ENCODE assay signal across 12 mouse cellular contexts in genomic region chr2:148441421-148441820, GRCm38 (mm10). TPM values are rescaled to one million over a fixed set of nuclear protein-coding genes. Genes with fewer than 3 reads are reported as not detected.
DNase-seq lines count a peak whose midpoint lies in the region; ATAC-seq and TF ChIP-seq lines count a peak whose summit lies in the region.
"Had no signal": no experiment of that assay in that cellular context is flagged by ENCODE, and none has a peak within 500 bp of the region (broad histone marks: within the 10 kb centered on the region; RNA-seq: fewer than 3 reads in every experiment).

No protein-coding gene starts in this region.

- no peak overlapping the region for H3K9ac ChIP-seq in intestine, postnatal 0 days (ENCODE audit: low read depth, low read length)
- H3K9ac ChIP-seq in stomach, embryonic 16.5 days (ENCODE audit: low read length): peak overlapping the region; percentile 19; the same call in 1 of the 2 replicates
- H3K9ac ChIP-seq: forebrain, embryonic 13.5 days; hindbrain, embryonic 15.5 days had no signal

- no peak for TF ChIP-seq CTCF in kidney, adult 2 months (conservative IDR thresholded peaks at IDR 0.05; ENCODE audit: insufficient read depth, insufficient read length, low read depth, low read length)
- no peak for TF ChIP-seq CTCF in intestine, postnatal 0 days (IDR thresholded peaks at IDR 0.05; ENCODE audit: low read depth)

- peak overlapping the region; percentile 74 for H3K4me3 ChIP-seq in kidney, adult 2 months (ENCODE audit: insufficient read depth, low read depth, low read length)
- peak overlapping the region; percentile 18; the same call in 1 of the 2 replicates for H3K4me3 ChIP-seq in intestine, postnatal 0 days (ENCODE audit: low read depth, low read length)
- peak overlapping the region; percentile 31 for H3K4me3 ChIP-seq in stomach, embryonic 16.5 days (replicated peaks; ENCODE audit: low read length)
- H3K4me3 ChIP-seq: forebrain, embryonic 13.5 days; myocyte had no signal

- no peak for DNase-seq in kidney, adult 2 months
- DNase-seq in kidney, postnatal 10 days: no peak
- peak; percentile 3 for DNase-seq in thymus, postnatal 14 days
- DNase-seq in thymus, postnatal 0 days (ENCODE audit: low spot score): no peak
- no peak for DNase-seq in Muller cell, postnatal 12 days (ENCODE audit: inconsistent ontology term)
- no peak for DNase-seq in frontal cortex, postnatal 36 days (ENCODE audit: low spot score in 2 of 2)
- DNase-seq: right cerebral cortex, postnatal 25 days had no signal

- WGBS in kidney, adult 2 months: 71% methylated on average over 10 of the region's 10 CpGs
- WGBS in intestine, postnatal 0 days: 83% methylated on average over 10 of the region's 10 CpGs
- WGBS in stomach, embryonic 16.5 days: 75% methylated on average over 10 of the region's 10 CpGs

- H3K4me2 ChIP-seq in intestine, postnatal 0 days (replicated peaks; ENCODE audit: low read depth): 0 out of 2 replicates have a peak overlapping the region, but pooled peaks have one; percentile 9
- 0 out of 2 replicates have a peak overlapping the region, but pooled peaks have one; percentile 17 for H3K4me2 ChIP-seq in stomach, embryonic 16.5 days (ENCODE audit: low read depth, low read length)
- H3K4me2 ChIP-seq: forebrain, embryonic 13.5 days; hindbrain, embryonic 15.5 days had no signal

- peak overlapping the region; percentile 90 for H3K27ac ChIP-seq in kidney, adult 2 months (ENCODE audit: insufficient read depth, low read depth, low read length)
- no peak overlapping the region for H3K27ac ChIP-seq in intestine, postnatal 0 days (ENCODE audit: low read depth, low read length)
- H3K27ac ChIP-seq in stomach, embryonic 16.5 days (ENCODE audit: low read length): peak overlapping the region; percentile 2; the same call in 1 of the 2 replicates
- H3K27ac ChIP-seq: forebrain, embryonic 13.5 days; hindbrain, embryonic 15.5 days had no signal

- H3K9me3 ChIP-seq in intestine, postnatal 0 days (ENCODE audit: control insufficient read depth): no peaks in the 10 kb centered on the region
- H3K9me3 ChIP-seq in stomach, embryonic 16.5 days (replicated peaks; ENCODE audit: control insufficient read depth, low read length): no peaks in the 10 kb centered on the region
- H3K9me3 ChIP-seq: forebrain, embryonic 13.5 days; hindbrain, embryonic 15.5 days had no signal

- TF ChIP-seq POLR2A in kidney, adult 2 months (IDR thresholded peaks at IDR 0.05; ENCODE audit: low read depth, low read length): no peak

- H3K4me1 ChIP-seq in kidney, adult 2 months (ENCODE audit: control insufficient read depth, insufficient read depth, low read length): no peaks in the 10 kb centered on the region
- H3K4me1 ChIP-seq in intestine, postnatal 0 days (replicated peaks; ENCODE audit: control insufficient read depth, insufficient read depth, low read length): no peaks in the 10 kb centered on the region
- H3K4me1 ChIP-seq in stomach, embryonic 16.5 days (ENCODE audit: control insufficient read depth, insufficient read depth, low read length): no peaks in the 10 kb centered on the region
- H3K4me1 ChIP-seq: forebrain, embryonic 13.5 days; hindbrain, embryonic 15.5 days had no signal

- no peaks in the 10 kb centered on the region for H3K36me3 ChIP-seq in kidney, adult 2 months (ENCODE audit: control insufficient read depth, insufficient read depth, low read length)
- no peaks in the 10 kb centered on the region for H3K36me3 ChIP-seq in intestine, postnatal 0 days (ENCODE audit: control insufficient read depth, insufficient read depth)
- no peaks in the 10 kb centered on the region for H3K36me3 ChIP-seq in stomach, embryonic 16.5 days (ENCODE audit: control insufficient read depth, insufficient read depth, low read length)
- H3K36me3 ChIP-seq: hindbrain, embryonic 15.5 days had no signal

- no peaks in the 10 kb centered on the region for H3K27me3 ChIP-seq in kidney, adult 2 months (replicated peaks; ENCODE audit: control insufficient read depth, insufficient read depth, low read length)
- no peaks in the 10 kb centered on the region for H3K27me3 ChIP-seq in intestine, postnatal 0 days (replicated peaks; ENCODE audit: control insufficient read depth, insufficient read depth, low read length)
- no peaks in the 10 kb centered on the region for H3K27me3 ChIP-seq in stomach, embryonic 16.5 days (ENCODE audit: control insufficient read depth, insufficient read depth, low read length)
- H3K27me3 ChIP-seq: forebrain, embryonic 13.5 days; hindbrain, embryonic 15.5 days had no signal

- no peak for ATAC-seq in intestine, postnatal 0 days
- no peak for ATAC-seq in stomach, embryonic 16.5 days (ENCODE audit: insufficient read depth, low FRiP score)

RNA-seq across cellular contexts. Expression of gene Cd93, which starts 1.9 kb away (rescaled TPM):
- 8.6 and 10.3 TPM in 2 replicates for polyA plus RNA-seq in kidney, adult 2 months (2012; rRNA removed)
- polyA plus RNA-seq in thymus, postnatal 0 days (2015; fragmentation: Nextera tagmentation; extraction: Ambion mirVana): 4.0 and 4.1 TPM in 2 replicates
- polyA plus RNA-seq in intestine, postnatal 0 days (2015; fragmentation: Nextera tagmentation; extraction: Ambion mirVana): 4.8 and 5.0 TPM in 2 replicates
- 11.6 and 11.7 TPM in 2 replicates for polyA plus RNA-seq in stomach, embryonic 16.5 days (2015; fragmentation: Nextera tagmentation; extraction: Ambion mirVana)

RNA-seq across cellular contexts. Expression of gene Thbd, which starts 33.4 kb away (rescaled TPM):
- 28.4 and 30.6 TPM in 2 replicates for polyA plus RNA-seq in kidney, adult 2 months (2012; rRNA removed)
- 3.8 and 4.9 TPM in 2 replicates for polyA plus RNA-seq in thymus, postnatal 0 days (2015; fragmentation: Nextera tagmentation; extraction: Ambion mirVana)
- polyA plus RNA-seq in intestine, postnatal 0 days (2015; fragmentation: Nextera tagmentation; extraction: Ambion mirVana): 18.1 and 18.3 TPM in 2 replicates
- polyA plus RNA-seq in stomach, embryonic 16.5 days (2015; fragmentation: Nextera tagmentation; extraction: Ambion mirVana): 33.7 and 37.3 TPM in 2 replicates

RNA-seq across cellular contexts. Expression of gene Sstr4, which starts 46.3 kb away (rescaled TPM):
- polyA plus RNA-seq in kidney, adult 2 months (2012; rRNA removed): 0.34 and 0.36 TPM in 2 replicates
- polyA plus RNA-seq in thymus, postnatal 0 days (2015; fragmentation: Nextera tagmentation; extraction: Ambion mirVana): not detected in 2 replicates
- polyA plus RNA-seq in intestine, postnatal 0 days (2015; fragmentation: Nextera tagmentation; extraction: Ambion mirVana): 0.78 and 1.1 TPM in 2 replicates
- 2.7 and 3.3 TPM in 2 replicates for polyA plus RNA-seq in stomach, embryonic 16.5 days (2015; fragmentation: Nextera tagmentation; extraction: Ambion mirVana)
- polyA plus RNA-seq: myocyte had no signal

Comparison
In these comparisons a context has a peak if more than half of its experiments do, and no peak if none do; other contexts are left out.
1. H3K4me3 ChIP-seq: peak in every context shown above with its lines; median percentile 74 in kidney, adult 2 months; 31 in stomach, embryonic 16.5 days; 18 in intestine, postnatal 0 days.